Mouse (Mus musculus): ENCODE results near the gene Gpr162.

DNA sequence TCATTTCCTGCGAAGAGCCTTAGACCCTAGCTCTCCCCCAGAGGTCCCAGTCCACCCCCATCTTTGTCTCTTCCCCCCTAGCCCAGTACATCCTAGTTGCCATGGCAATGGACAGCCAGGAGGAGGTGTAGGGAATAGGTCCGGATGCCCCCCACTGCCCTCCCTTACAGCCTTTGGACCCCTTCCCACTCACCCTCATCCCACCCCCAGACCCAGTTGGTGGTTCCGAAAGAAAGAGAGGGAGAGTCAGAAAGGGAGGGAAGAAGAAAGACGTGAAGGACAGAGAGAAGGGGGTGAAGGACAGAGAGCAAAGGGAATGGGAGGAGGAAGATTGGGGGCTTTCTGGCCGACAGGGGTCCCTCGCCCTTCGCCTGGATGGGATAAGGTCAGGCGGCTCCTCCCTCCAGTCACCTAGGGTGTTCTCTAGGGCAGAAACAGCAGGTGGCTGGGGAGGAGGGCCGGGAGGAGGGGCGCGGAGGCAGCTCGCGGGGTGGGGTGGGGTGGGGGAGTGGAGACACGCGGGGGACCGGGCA is 592 bp downstream of the Gpr162 start:
- no peak for TF ChIP-seq GATA1 (IDR thresholded peaks at IDR 0.05; ENCODE audit: borderline replicate concordance, low read length)
- TF ChIP-seq FLI1 (IDR thresholded peaks at IDR 0.05; ENCODE audit: low read length), result no peak
